In the genomic region with DNA sequence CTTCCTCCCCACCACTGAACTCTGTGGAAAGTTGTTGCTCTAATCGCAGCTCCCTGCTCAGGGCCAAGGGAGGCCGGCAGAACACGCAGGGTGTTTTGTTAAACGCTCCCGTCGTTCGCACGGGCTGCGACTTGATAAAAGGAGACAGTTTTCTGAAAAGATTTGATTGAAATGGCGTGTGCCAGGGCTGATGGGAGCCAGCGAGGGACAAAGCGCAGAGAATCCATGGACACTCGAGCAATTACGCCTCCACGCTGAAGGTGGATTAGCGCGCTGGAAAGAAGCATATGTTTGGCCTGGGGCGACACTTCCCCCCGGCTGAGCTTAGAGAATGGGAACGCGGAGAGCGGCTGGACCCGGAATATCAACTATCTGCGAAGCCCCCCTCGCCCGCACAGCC, we compare ENCODE assay signal across 10 mouse cellular contexts. TPM values are rescaled to one million over a fixed set of nuclear protein-coding genes. Genes with fewer than 3 reads are reported as not detected.
DNase-seq lines count a peak whose midpoint lies in the region; ATAC-seq and TF ChIP-seq lines count a peak whose summit lies in the region.
"Had no signal": no experiment of that assay in that cellular context is flagged by ENCODE, and none has a peak within 500 bp of the region (broad histone marks: within the 10 kb centered on the region; RNA-seq: fewer than 3 reads in every experiment).

No protein-coding gene starts in this region.

- peak overlapping the region; percentile 31; the same call in 1 of the 2 replicates for H3K27ac ChIP-seq in embryonic facial prominence, embryonic 10.5 days (replicated peaks)
- H3K27ac ChIP-seq in hindbrain, embryonic 13.5 days: peak overlapping the region; percentile 69
- no peak overlapping the region for H3K27ac ChIP-seq in midbrain, embryonic 16.5 days (ENCODE audit: low read length)
- no peak overlapping the region for H3K27ac ChIP-seq in lung, postnatal 0 days (ENCODE audit: low read length)

- peak overlapping the region; percentile 48 for H3K4me3 ChIP-seq in embryonic facial prominence, embryonic 10.5 days
- peak overlapping the region; percentile 8; the same call in 1 of the 2 replicates for H3K4me3 ChIP-seq in hindbrain, embryonic 13.5 days
- H3K4me3 ChIP-seq in midbrain, embryonic 16.5 days (ENCODE audit: low read depth, low read length): no peak overlapping the region
- H3K4me3 ChIP-seq in lung, postnatal 0 days (ENCODE audit: low read depth, low read length): no peak overlapping the region

- peaks cover 85% of the 10 kb centered on the region for H3K4me1 ChIP-seq in embryonic facial prominence, embryonic 10.5 days
- H3K4me1 ChIP-seq in hindbrain, embryonic 13.5 days (replicated peaks): peaks cover 40% of the 10 kb centered on the region
- peaks cover 6% of the 10 kb centered on the region; the same call in 1 of the 2 replicates for H3K4me1 ChIP-seq in midbrain, embryonic 16.5 days (ENCODE audit: control insufficient read depth, insufficient read depth, low read length)
- H3K4me1 ChIP-seq in lung, postnatal 0 days (ENCODE audit: insufficient read depth, low read depth, low read length): no peaks in the 10 kb centered on the region

- peak overlapping the region; percentile 45 for H3K4me2 ChIP-seq in hindbrain, embryonic 13.5 days
- peak overlapping the region; percentile 40 for H3K4me2 ChIP-seq in midbrain, embryonic 16.5 days (ENCODE audit: low read length)
- H3K4me2 ChIP-seq in lung, postnatal 0 days (replicated peaks; ENCODE audit: low read depth, low read length): no peak overlapping the region

- no peak for TF ChIP-seq EP300 in lung, postnatal 0 days (IDR thresholded peaks at IDR 0.05)

- TF ChIP-seq CTCF in lung, postnatal 0 days (IDR thresholded peaks at IDR 0.05): no peak

- ATAC-seq in hindbrain, embryonic 13.5 days (ENCODE audit: low FRiP score): peak; percentile 26
- peak; percentile 59 for ATAC-seq in midbrain, embryonic 16.5 days
- no peak for ATAC-seq in lung, postnatal 0 days
- ATAC-seq: inflammation-experienced regulatory T-cells, adult 6 months had no signal

- H3K9ac ChIP-seq in hindbrain, embryonic 13.5 days: no peak overlapping the region
- no peak overlapping the region for H3K9ac ChIP-seq in midbrain, embryonic 16.5 days (ENCODE audit: low read depth, low read length)
- no peak overlapping the region for H3K9ac ChIP-seq in lung, postnatal 0 days (replicated peaks; ENCODE audit: low read depth)

- DNase-seq in cerebellum, postnatal 10 days: peak; percentile 43 to 63
- DNase-seq in cerebellum, adult 18-20 months: no peak
- peak; percentile 66 for DNase-seq in embryonic facial prominence, embryonic 10.5 days (ENCODE audit: low spot score)
- no peak for DNase-seq in testis, postnatal 14 days (ENCODE audit: low spot score)
- DNase-seq in yolk sac, embryonic 10.5 days (ENCODE audit: low spot score): no peak
- no peak for DNase-seq in lung, postnatal 0 days (ENCODE audit: low spot score)
- DNase-seq: lung, postnatal 10 days had no signal

- no peaks in the 10 kb centered on the region for H3K36me3 ChIP-seq in embryonic facial prominence, embryonic 10.5 days (replicated peaks)
- no peaks in the 10 kb centered on the region for H3K36me3 ChIP-seq in hindbrain, embryonic 13.5 days
- no peaks in the 10 kb centered on the region for H3K36me3 ChIP-seq in midbrain, embryonic 16.5 days (ENCODE audit: control insufficient read depth, insufficient read depth, low read length)
- no peaks in the 10 kb centered on the region for H3K36me3 ChIP-seq in lung, postnatal 0 days (ENCODE audit: insufficient read depth, low read length)

- H3K9me3 ChIP-seq in embryonic facial prominence, embryonic 10.5 days: no peaks in the 10 kb centered on the region
- no peaks in the 10 kb centered on the region for H3K9me3 ChIP-seq in hindbrain, embryonic 13.5 days
- no peaks in the 10 kb centered on the region for H3K9me3 ChIP-seq in midbrain, embryonic 16.5 days (replicated peaks; ENCODE audit: control insufficient read depth, low read length, poor library complexity, severe bottlenecking)
- H3K9me3 ChIP-seq in lung, postnatal 0 days (ENCODE audit: low read length): no peaks in the 10 kb centered on the region

- under 1% methylated on average over 26 of the region's 26 CpGs for WGBS in embryonic facial prominence, embryonic 10.5 days
- under 1% methylated on average over 26 of the region's 26 CpGs for WGBS in hindbrain, embryonic 13.5 days
- WGBS in midbrain, embryonic 16.5 days: under 1% methylated on average over 26 of the region's 26 CpGs
- 2% methylated on average over 26 of the region's 26 CpGs for WGBS in lung, postnatal 0 days

- H3K27me3 ChIP-seq in embryonic facial prominence, embryonic 10.5 days (replicated peaks; ENCODE audit: low read depth, poor library complexity, severe bottlenecking): peaks cover 100% of the 10 kb centered on the region
- H3K27me3 ChIP-seq in hindbrain, embryonic 13.5 days: peaks cover 97% of the 10 kb centered on the region
- H3K27me3 ChIP-seq in midbrain, embryonic 16.5 days (ENCODE audit: control insufficient read depth, insufficient read depth, low read depth, low read length): peaks cover 57% of the 10 kb centered on the region
- H3K27me3 ChIP-seq in lung, postnatal 0 days (replicated peaks; ENCODE audit: insufficient read depth, low read length): peaks cover 84% of the 10 kb centered on the region

RNA-seq across cellular contexts. Expression of a gene that starts 29.3 kb away (rescaled TPM):
- 8.3 and 8.5 TPM in 2 replicates for polyA plus RNA-seq in embryonic facial prominence, embryonic 10.5 days (2016; fragmentation: Nextera tagmentation; extraction: Ambion mirVana)
- polyA plus RNA-seq in hindbrain, embryonic 13.5 days (2015; fragmentation: Nextera tagmentation; extraction: Ambion mirVana): 14.2 and 22.9 TPM in 2 replicates
- polyA plus RNA-seq in midbrain, embryonic 16.5 days (2015; fragmentation: Nextera tagmentation; extraction: Ambion mirVana): 2.3 and 2.8 TPM in 2 replicates
- 0.05 and 0.16 TPM in 2 replicates for polyA plus RNA-seq in lung, postnatal 0 days (2015; fragmentation: Nextera tagmentation; extraction: Ambion mirVana)
- polyA plus RNA-seq: inflammation-experienced regulatory T-cells, adult 6 months had no signal

Comparison
In these comparisons a context has a peak if more than half of its experiments do, and no peak if none do; other contexts are left out.
1. DNase-seq: peak in cerebellum, postnatal 10 days (2 of 2) and embryonic facial prominence, embryonic 10.5 days (single experiment); none in cerebellum, adult 18-20 months (0 of 2), testis, postnatal 14 days (single experiment), yolk sac, embryonic 10.5 days (single experiment) and lung, postnatal 0 days (single experiment).
2. H3K27ac ChIP-seq: peak in embryonic facial prominence, embryonic 10.5 days (single experiment) and hindbrain, embryonic 13.5 days (single experiment); none in midbrain, embryonic 16.5 days (single experiment) and lung, postnatal 0 days (single experiment).
3. H3K4me3 ChIP-seq: peak in embryonic facial prominence, embryonic 10.5 days (single experiment) and hindbrain, embryonic 13.5 days (single experiment); none in midbrain, embryonic 16.5 days (single experiment) and lung, postnatal 0 days (single experiment).